Mouse (Mus musculus) C2C12 (cell line): ENCODE measurements around the gene Ehd4.

Experiments used
- CEBPB ChIP-seq: IDR thresholded peaks from one replicate; pipeline ENCODE4 v1.6.1; 2011; ENCODE audit warnings: low read depth, mild to moderate bottlenecking, control low read depth, moderate library complexity
- CTCF ChIP-seq: IDR thresholded peaks from one replicate; pipeline ENCODE4 v1.5.1; 2011; ENCODE audit not compliant: control insufficient read depth, insufficient read depth, insufficient read length
- FOSL1 ChIP-seq: IDR thresholded peaks from one replicate; pipeline ENCODE4 v1.8.0; 2011; ENCODE audit warnings: mild to moderate bottlenecking, low read length; ENCODE audit not compliant: poor library complexity, insufficient read depth, severe bottlenecking
- MAX ChIP-seq: IDR thresholded peaks from one replicate; pipeline ENCODE4 v1.6.1; 2011; ENCODE audit warnings: mild to moderate bottlenecking, control low read depth
- MYOD1 ChIP-seq: IDR thresholded peaks from one replicate; pipeline ENCODE4 v1.6.1; 2011; ENCODE audit warnings: low read depth; ENCODE audit not compliant: control insufficient read depth, insufficient read length
- MYOG ChIP-seq: IDR thresholded peaks from one replicate; pipeline ENCODE4 v1.6.1; 2011; ENCODE audit not compliant: control insufficient read depth, insufficient read length; ENCODE audit errors: extremely low read depth
- USF1 ChIP-seq: IDR thresholded peaks from one replicate; pipeline ENCODE4 v1.6.1; 2011; ENCODE audit warnings: low read depth, mild to moderate bottlenecking, control low read depth, moderate library complexity

DNA sequence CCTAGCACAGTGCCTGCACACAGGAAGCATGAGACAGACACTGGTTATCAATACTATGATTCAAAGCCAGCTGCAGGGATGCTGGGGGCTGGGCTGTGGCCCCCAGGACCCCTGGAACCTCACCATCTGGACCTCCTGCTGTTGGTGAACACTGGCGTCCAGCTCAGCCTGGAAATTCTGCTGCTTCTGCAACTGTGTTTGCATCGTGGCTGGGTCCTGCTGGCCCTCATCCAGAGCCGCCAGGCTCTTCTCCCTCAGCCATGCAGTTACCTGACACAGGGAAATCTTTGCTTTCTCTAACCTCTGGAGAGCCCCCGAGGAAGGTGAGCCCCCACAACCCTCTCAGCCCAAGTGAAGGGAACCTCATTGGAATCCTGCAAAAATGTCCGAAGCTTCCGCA, 103.0 kb downstream of the Ehd4 start:
- TF ChIP-seq CTCF = no peak
- no peak for TF ChIP-seq FOSL1
- TF ChIP-seq MAX = no peak
- no peak for TF ChIP-seq MYOG
- no peak for TF ChIP-seq USF1
- no peak for TF ChIP-seq CEBPB
- TF ChIP-seq MYOD1 = no peak
